Mouse (Mus musculus) lung, embryonic 15.5 days (tissue): ENCODE measurements around the gene Ccdc188. TPM values are rescaled to one million over a fixed set of nuclear protein-coding genes. Genes with fewer than 3 reads are reported as not detected.
A peak's percentile ranks its signal among the peaks of the same experiment; 100 is the strongest.

ENCODE experiments used
- ATAC-seq: fragments of 200-750 bp; cut with Nextera tagmentation; 2 replicates; pipeline ENCODE4 v1.8.0; 2017; ENCODE audit warnings: moderate number of reproducible peaks, borderline replicate concordance; ENCODE audit not compliant: low FRiP score, low TSS enrichment; ENCODE audit errors: extremely low read depth
- H3K27ac ChIP-seq: fragments of 300-500 bp; sonication (generic); 2 replicates; pipeline ENCODE4 v1.5.1; 2015; ENCODE audit warnings: moderate library complexity, mild to moderate bottlenecking, inconsistent platforms
- H3K27me3 ChIP-seq: fragments of 300-500 bp; sonication (generic); 2 replicates; pipeline ENCODE4 v1.6.1; 2015; ENCODE audit warnings: inconsistent platforms
- H3K36me3 ChIP-seq: fragments of 300-500 bp; sonication (generic); 2 replicates; pipeline ENCODE4 v1.6.1; 2015; ENCODE audit warnings: inconsistent platforms
- H3K4me1 ChIP-seq: fragments of 300-500 bp; sonication (generic); 2 replicates; pipeline ENCODE4 v1.6.1; 2015; ENCODE audit warnings: inconsistent platforms
- H3K4me2 ChIP-seq: fragments of 300-500 bp; sonication (generic); 2 replicates; pipeline ENCODE4 v1.6.1; 2015; ENCODE audit warnings: inconsistent platforms, mild to moderate bottlenecking, moderate library complexity
- H3K4me3 ChIP-seq: fragments of 300-500 bp; sonication (generic); 2 replicates; pipeline ENCODE4 v1.5.1; 2015; ENCODE audit warnings: mild to moderate bottlenecking, inconsistent platforms
- H3K9ac ChIP-seq: fragments of 300-500 bp; sonication (generic); 2 replicates; pipeline ENCODE4 v1.6.1; 2015; ENCODE audit warnings: inconsistent platforms
- H3K9me3 ChIP-seq: fragments of 300-500 bp; sonication (generic); 2 replicates; pipeline ENCODE4 v1.6.1; 2016; ENCODE audit warnings: inconsistent platforms
- WGBS: fragments of 180-500 bp; shearing (Covaris S2); methylation state at CpG from one replicate; pipeline ENCODE4 v1.1.7; 2015; 5-methylcytosine and 5-hydroxymethylcytosine counted together
- polyA plus RNA-seq: library from polyadenylated mRNA; unstranded; fragments of >200 nt; fragmentation: Nextera tagmentation; extraction: Ambion mirVana; gene quantifications from 2 replicates; pipeline ENCODE4 v1.2.1, GENCODE M21; 2015

Gene Ccdc188
- polyA plus RNA-seq, 1 experiment from 2014 or later, result not detected

GRCm38 (mm10) chr16:18247521-18248399 is 30.1 kb downstream of the Ccdc188 start:
- Histone ChIP-seq H3K9me3 (no peaks in the 10 kb centered on the region), H3K27ac (peak overlapping the region; percentile 93), H3K4me1 (peaks cover 32% of the 10 kb centered on the region), H3K9ac (peak overlapping the region; percentile 94), H3K4me2 (peak overlapping the region; percentile 85), H3K27me3 (no peaks in the 10 kb centered on the region), H3K4me3 (peak overlapping the region; percentile 95), H3K36me3 (peaks cover 60% of the 10 kb centered on the region)
- no peak for ATAC-seq
- under 1% methylated on average over 33 of the region's 33 CpGs for WGBS

GRCm38 (mm10) chr16:18248433-18249363 is 31.0 kb downstream of the Ccdc188 start, which contains the start of the genes Trmt2a and Ranbp1:
Trmt2a (plus strand) TSS chr16:18248679.
Ranbp1 (minus strand) TSS chr16:18248732.
- under 1% methylated on average over 98 of the region's 102 CpGs for WGBS
- H3K27me3 ChIP-seq, result no peaks in the 10 kb centered on the region
- peaks cover 60% of the 10 kb centered on the region for H3K36me3 ChIP-seq

GRCm38 (mm10) chr16:18249364-18249967 is 31.8 kb downstream of the Ccdc188 start:
- WGBS, result 1% methylated on average over 27 of the region's 27 CpGs
- ATAC-seq, result no peak; the same call in 1 of the 2 replicates
- peak overlapping the region; percentile 93 for H3K27ac ChIP-seq
- peak overlapping the region; percentile 94 for H3K9ac ChIP-seq
- no peaks in the 10 kb centered on the region for H3K9me3 ChIP-seq
- peak overlapping the region; percentile 85 for H3K4me2 ChIP-seq
- no peaks in the 10 kb centered on the region for H3K27me3 ChIP-seq
- peak overlapping the region; percentile 95 for H3K4me3 ChIP-seq
- H3K36me3 ChIP-seq, result peaks cover 61% of the 10 kb centered on the region
- H3K4me1 ChIP-seq, result peaks cover 32% of the 10 kb centered on the region

More at GRCm38 (mm10) chr16:18248433-18249363, 31.0 kb downstream of the Ccdc188 start, which contains the start of the genes Trmt2a and Ranbp1:
- Histone ChIP-seq H3K4me1 (peaks cover 32% of the 10 kb centered on the region), H3K4me2 (peak within 1 kb of the TSS; percentile 85), H3K4me3 (peak within 1 kb of the TSS; percentile 95), H3K9me3 (no peaks in the 10 kb centered on the region), H3K27ac (peak within 1 kb of the TSS; percentile 93), H3K9ac (peak within 1 kb of the TSS; percentile 94)
- ATAC-seq, result peak; percentile 96

GRCm38 (mm10) chr16:18250231-18250630 is 32.6 kb downstream of the Ccdc188 start:
- peak overlapping the region; percentile 85 for H3K4me2 ChIP-seq
- ATAC-seq, result no peak
- 44% methylated on average over 4 of the region's 4 CpGs for WGBS
- H3K9me3 ChIP-seq, result no peaks in the 10 kb centered on the region
- peaks cover 32% of the 10 kb centered on the region for H3K4me1 ChIP-seq
- H3K9ac ChIP-seq, result peak overlapping the region; percentile 94
- peaks cover 61% of the 10 kb centered on the region for H3K36me3 ChIP-seq
- H3K27me3 ChIP-seq, result no peaks in the 10 kb centered on the region
- peak overlapping the region; percentile 95 for H3K4me3 ChIP-seq
- no peak overlapping the region for H3K27ac ChIP-seq

- WGBS, result 52% methylated on average over 10 of the region's 10 CpGs
- ATAC-seq, result no peak
- no peaks in the 10 kb centered on the region for H3K27me3 ChIP-seq
- H3K36me3 ChIP-seq, result peaks cover 60% of the 10 kb centered on the region
- H3K27ac ChIP-seq, result no peak overlapping the region
- H3K4me2 ChIP-seq, result peak overlapping the region; percentile 85
- H3K9ac ChIP-seq, result peak overlapping the region; percentile 94
- H3K9me3 ChIP-seq, result no peaks in the 10 kb centered on the region
- peaks cover 32% of the 10 kb centered on the region for H3K4me1 ChIP-seq
- peak overlapping the region; percentile 95 for H3K4me3 ChIP-seq
Measured at GRCm38 (mm10) chr16:18250828-18251790, 33.4 kb downstream of the Ccdc188 start.

- no peak for ATAC-seq
Measured at GRCm38 (mm10) chr16:18252736-18253135, 35.1 kb downstream of the Ccdc188 start.

GRCm38 (mm10) chr16:18253866-18254265 is 36.2 kb downstream of the Ccdc188 start:
- Histone ChIP-seq H3K36me3 (peaks cover 79% of the 10 kb centered on the region), H3K9me3 (no peaks in the 10 kb centered on the region), H3K9ac (no peak overlapping the region), H3K4me1 (peaks cover 20% of the 10 kb centered on the region), H3K4me2 (no peak overlapping the region), H3K4me3 (no peak overlapping the region), H3K27me3 (no peaks in the 10 kb centered on the region), H3K27ac (no peak overlapping the region)
- ATAC-seq, result no peak
- 68% methylated on average over 1 of the region's 1 CpGs for WGBS

More at GRCm38 (mm10) chr16:18252736-18253135, 35.1 kb downstream of the Ccdc188 start:
- peaks cover 68% of the 10 kb centered on the region for H3K36me3 ChIP-seq
- peaks cover 20% of the 10 kb centered on the region for H3K4me1 ChIP-seq
- no peak overlapping the region for H3K4me2 ChIP-seq
- no peak overlapping the region for H3K27ac ChIP-seq
- no peaks in the 10 kb centered on the region for H3K27me3 ChIP-seq
- H3K9ac ChIP-seq, result no peak overlapping the region
- H3K4me3 ChIP-seq, result no peak overlapping the region
- WGBS, result 83% methylated on average over 6 of the region's 6 CpGs
- H3K9me3 ChIP-seq, result no peaks in the 10 kb centered on the region

- Histone ChIP-seq H3K4me1 (no peaks in the 10 kb centered on the region), H3K4me3 (no peak within 1 kb of the TSS), H3K27ac (no peak within 1 kb of the TSS), H3K27me3 (no peaks in the 10 kb centered on the region), H3K9me3 (no peaks in the 10 kb centered on the region), H3K36me3 (peaks cover 93% of the 10 kb centered on the region), H3K9ac (no peak within 1 kb of the TSS), H3K4me2 (no peak within 1 kb of the TSS)
- ATAC-seq, result no peak
- WGBS, result 92% methylated on average over 2 of the region's 2 CpGs
Measured at GRCm38 (mm10) chr16:18258221-18258620, 40.5 kb downstream of the Ccdc188 start, which contains the start of gene Gm49776. Gm49776 (minus strand) TSS chr16:18258321.

- H3K27ac ChIP-seq, result no peak overlapping the region
- no peaks in the 10 kb centered on the region for H3K9me3 ChIP-seq
- no peak overlapping the region for H3K4me2 ChIP-seq
- no peaks in the 10 kb centered on the region for H3K27me3 ChIP-seq
- H3K36me3 ChIP-seq, result peaks cover 82% of the 10 kb centered on the region
- 88% methylated on average over 2 of the region's 2 CpGs for WGBS
- ATAC-seq, result no peak
- H3K9ac ChIP-seq, result no peak overlapping the region
- no peak overlapping the region for H3K4me3 ChIP-seq
- no peaks in the 10 kb centered on the region for H3K4me1 ChIP-seq
Measured at GRCm38 (mm10) chr16:18265024-18265423, 47.3 kb downstream of the Ccdc188 start.

- Histone ChIP-seq H3K27ac (no peak overlapping the region), H3K4me3 (no peak overlapping the region), H3K9me3 (no peaks in the 10 kb centered on the region), H3K4me2 (no peak overlapping the region), H3K4me1 (no peaks in the 10 kb centered on the region), H3K27me3 (no peaks in the 10 kb centered on the region), H3K36me3 (peaks cover 85% of the 10 kb centered on the region), H3K9ac (no peak overlapping the region)
- ATAC-seq, result no peak
- 84% methylated on average over 5 of the region's 5 CpGs for WGBS
Measured at GRCm38 (mm10) chr16:18268182-18268581, 50.5 kb downstream of the Ccdc188 start.
